Mouse (Mus musculus) kidney, embryonic 16.5 days (tissue): ENCODE results near the gene 1810010H24Rik. TPM values are rescaled to one million over a fixed set of nuclear protein-coding genes. Genes with fewer than 3 reads are reported as not detected.
A peak's percentile ranks its signal among the peaks of the same experiment; 100 is the strongest.
"Not testable (repeated sequence)": the region's sequence is repeated elsewhere in the genome, so short reads cannot be mapped to it uniquely, and the experiment has no call there.

ENCODE experiments used
- ATAC-seq: fragments of 200-750 bp; cut with Nextera tagmentation; 2 replicates; pipeline ENCODE4 v1.8.0; 2017; ENCODE audit warnings: moderate TSS enrichment; ENCODE audit not compliant: low FRiP score, low TSS enrichment
- H3K27ac ChIP-seq: fragments of 300-500 bp; sonication (generic); 2 replicates; pipeline ENCODE4 v1.5.1; 2014; ENCODE audit warnings: low read length
- H3K27me3 ChIP-seq: fragments of 300-500 bp; sonication (generic); 2 replicates; pipeline ENCODE4 v1.6.1; 2014; ENCODE audit warnings: low read length, control low read depth, mixed read lengths; ENCODE audit not compliant: insufficient read depth
- H3K36me3 ChIP-seq: fragments of 300-500 bp; sonication (generic); 2 replicates; pipeline ENCODE4 v1.6.1; 2014; ENCODE audit warnings: low read length, control low read depth, mixed read lengths; ENCODE audit not compliant: insufficient read depth
- H3K4me1 ChIP-seq: fragments of 300-500 bp; sonication (generic); 2 replicates; pipeline ENCODE4 v1.6.1; 2014; ENCODE audit warnings: low read length, control low read depth, mixed read lengths; ENCODE audit not compliant: insufficient read depth
- H3K4me2 ChIP-seq: fragments of 300-500 bp; sonication (generic); replicated peaks from 2 replicates; pipeline ENCODE4 v1.6.1; 2014; ENCODE audit warnings: low read depth, low read length
- H3K4me3 ChIP-seq: fragments of 300-500 bp; sonication (generic); 2 replicates; pipeline ENCODE4 v1.5.1; 2014; ENCODE audit warnings: mild to moderate bottlenecking, low read length
- H3K9ac ChIP-seq: fragments of 300-500 bp; sonication (generic); replicated peaks from 2 replicates; pipeline ENCODE4 v1.6.1; 2014; ENCODE audit warnings: low read length
- H3K9me3 ChIP-seq: fragments of 300-500 bp; sonication (generic); 2 replicates; pipeline ENCODE4 v1.6.1; 2016; ENCODE audit warnings: low read length, control low read depth
- WGBS: fragments of 180-500 bp; shearing (Covaris S2); extraction: QIAGEN DNeasy Blood & Tissue Kit; methylation state at CpG from one replicate; pipeline ENCODE4 v1.1.7; 2014; 5-methylcytosine and 5-hydroxymethylcytosine counted together
- polyA plus RNA-seq: library from polyadenylated mRNA; unstranded; fragments of >200 nt; fragmentation: Nextera tagmentation; extraction: Ambion mirVana; gene quantifications from 2 replicates; pipeline ENCODE4 v1.2.1, GENCODE M21; 2015

The 1810010H24Rik gene
- polyA plus RNA-seq, 1 experiment from 2014 or later, result 1.8 TPM

GRCm38 (mm10) chr11:107012324-107013017, 13.0 kb upstream of the 1810010H24Rik start:
- ATAC-seq, result peak; percentile 93
- H3K4me2 ChIP-seq, result peak overlapping the region; percentile 67
- no peaks in the 10 kb centered on the region for H3K36me3 ChIP-seq
- no peaks in the 10 kb centered on the region for H3K27me3 ChIP-seq
- WGBS, result under 1% methylated on average over 37 of the region's 37 CpGs
- peaks cover 7% of the 10 kb centered on the region for H3K4me1 ChIP-seq
- H3K27ac ChIP-seq, result peak overlapping the region; percentile 99
- H3K9me3 ChIP-seq, result no peaks in the 10 kb centered on the region
- H3K4me3 ChIP-seq, result peak overlapping the region; percentile 67
- H3K9ac ChIP-seq, result peak overlapping the region; percentile 81

- no peak for ATAC-seq
- Histone ChIP-seq H3K36me3 (no peaks in the 10 kb centered on the region), H3K9me3 (no peaks in the 10 kb centered on the region), H3K27me3 (no peaks in the 10 kb centered on the region), H3K4me3 (no peak overlapping the region), H3K27ac (no peak overlapping the region), H3K4me2 (no peak overlapping the region), H3K4me1 (peaks cover 7% of the 10 kb centered on the region), H3K9ac (no peak overlapping the region)
- 83% methylated on average over 11 of the region's 11 CpGs for WGBS
Measured at GRCm38 (mm10) chr11:107014020-107014585, 11.4 kb upstream of the 1810010H24Rik start.

- H3K4me2 ChIP-seq, result no peak overlapping the region
- WGBS, result 43% methylated on average over 14 of the region's 14 CpGs
- no peak overlapping the region for H3K27ac ChIP-seq
- ATAC-seq, result no peak
- H3K9me3 ChIP-seq, result no peaks in the 10 kb centered on the region
- H3K4me3 ChIP-seq, result no peak overlapping the region
- H3K27me3 ChIP-seq, result no peaks in the 10 kb centered on the region
- H3K9ac ChIP-seq, result no peak overlapping the region
- peaks cover 7% of the 10 kb centered on the region for H3K4me1 ChIP-seq
- H3K36me3 ChIP-seq, result no peaks in the 10 kb centered on the region
Measured at GRCm38 (mm10) chr11:107014597-107015309, 10.7 kb upstream of the 1810010H24Rik start.

- not testable (repeated sequence) for H3K4me3 ChIP-seq, H3K9me3 ChIP-seq, H3K36me3 ChIP-seq, ATAC-seq, H3K4me2 ChIP-seq, H3K9ac ChIP-seq, H3K4me1 ChIP-seq, H3K27me3 ChIP-seq, H3K27ac ChIP-seq
- 76% methylated on average over 11 of the region's 11 CpGs for WGBS
Measured at GRCm38 (mm10) chr11:107015535-107016187, 9.8 kb upstream of the 1810010H24Rik start.

- Histone ChIP-seq H3K4me2 (no peak overlapping the region), H3K36me3 (no peaks in the 10 kb centered on the region), H3K4me3 (no peak overlapping the region), H3K9ac (no peak overlapping the region), H3K27me3 (no peaks in the 10 kb centered on the region), H3K27ac (no peak overlapping the region), H3K9me3 (no peaks in the 10 kb centered on the region), H3K4me1 (peaks cover under 1% of the 10 kb centered on the region)
- 22% methylated on average over 1 of the region's 1 CpGs for WGBS
- ATAC-seq, result peak; percentile 49
Measured at GRCm38 (mm10) chr11:107016893-107017292, 8.6 kb upstream of the 1810010H24Rik start.

- no peak overlapping the region for H3K27ac ChIP-seq
- H3K9me3 ChIP-seq, result no peaks in the 10 kb centered on the region
- H3K4me2 ChIP-seq, result no peak overlapping the region
- no peak overlapping the region for H3K4me3 ChIP-seq
- no peaks in the 10 kb centered on the region for H3K36me3 ChIP-seq
- ATAC-seq, result no peak; the same call in 1 of the 2 replicates
- H3K9ac ChIP-seq, result no peak overlapping the region
- H3K27me3 ChIP-seq, result no peaks in the 10 kb centered on the region
- H3K4me1 ChIP-seq, result no peaks in the 10 kb centered on the region; the same call in 1 of the 2 replicates
- WGBS, result 41% methylated on average over 6 of the region's 6 CpGs
Measured at GRCm38 (mm10) chr11:107017339-107017886, 8.1 kb upstream of the 1810010H24Rik start.

- Histone ChIP-seq H3K4me2 (no peak overlapping the region), H3K9ac (no peak overlapping the region), H3K4me1 (no peaks in the 10 kb centered on the region; the same call in 1 of the 2 replicates), H3K27me3 (no peaks in the 10 kb centered on the region), H3K4me3 (no peak overlapping the region), H3K36me3 (no peaks in the 10 kb centered on the region), H3K9me3 (no peaks in the 10 kb centered on the region), H3K27ac (no peak overlapping the region)
- 30% methylated on average over 8 of the region's 8 CpGs for WGBS
- no peak for ATAC-seq
Measured at GRCm38 (mm10) chr11:107018606-107019005, 6.9 kb upstream of the 1810010H24Rik start.

- Histone ChIP-seq H3K9ac (no peak overlapping the region), H3K4me1 (peaks cover 4% of the 10 kb centered on the region), H3K27me3 (no peaks in the 10 kb centered on the region), H3K4me2 (no peak overlapping the region), H3K36me3 (no peaks in the 10 kb centered on the region), H3K9me3 (no peaks in the 10 kb centered on the region), H3K4me3 (no peak overlapping the region), H3K27ac (no peak overlapping the region)
- 78% methylated on average over 4 of the region's 4 CpGs for WGBS
- no peak for ATAC-seq
Measured at GRCm38 (mm10) chr11:107019318-107019717, 6.2 kb upstream of the 1810010H24Rik start.

GRCm38 (mm10) chr11:107019722-107020121, 5.8 kb upstream of the 1810010H24Rik start:
- not testable (repeated sequence) for H3K27me3 ChIP-seq, H3K4me3 ChIP-seq, H3K4me2 ChIP-seq, H3K27ac ChIP-seq, H3K9ac ChIP-seq, H3K4me1 ChIP-seq, H3K36me3 ChIP-seq, ATAC-seq, H3K9me3 ChIP-seq
- WGBS, result 91% methylated on average over 3 of the region's 5 CpGs
